In the genomic region with DNA sequence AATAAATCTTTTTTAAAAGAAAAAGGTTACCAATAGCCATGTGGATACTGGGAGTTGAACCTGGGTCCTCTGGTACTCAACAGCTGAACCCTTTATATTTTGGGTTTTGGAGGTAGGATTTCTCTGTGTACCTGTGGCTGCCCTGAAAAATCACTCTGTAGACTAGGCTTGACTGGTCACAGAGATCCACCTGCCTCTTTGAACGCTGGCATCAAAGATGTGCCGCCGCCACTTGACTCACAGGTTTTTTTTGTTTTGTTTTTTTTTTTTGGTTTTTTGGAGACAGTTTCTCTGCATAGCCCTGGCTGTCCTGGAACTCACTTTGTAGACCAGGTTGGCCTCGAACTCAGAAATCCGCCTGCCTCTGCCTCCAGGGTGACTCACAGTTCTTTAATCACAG, we compare ENCODE assay signal across 1 mouse cellular context.
TF ChIP-seq lines count a peak whose summit lies in the region.

No protein-coding gene starts in this region.

TF ChIP-seq in CH12.LX, 34 proteins besides CTCF, POLR2A, EP300 and RAD21:
- no peak for TF ChIP-seq CHD1 (IDR thresholded peaks at IDR 0.05; ENCODE audit: low read depth, low read length)
- no peak for TF ChIP-seq ZC3H11A (IDR thresholded peaks at IDR 0.05; ENCODE audit: low read depth, low read length)
- TF ChIP-seq ZNF384 (IDR thresholded peaks at IDR 0.05; ENCODE audit: low read depth, low read length), result no peak; the same call in 1 of the 2 replicates
- no peak for TF ChIP-seq RCOR1 (conservative IDR thresholded peaks at IDR 0.05; ENCODE audit: low read depth, low read length)
- TF ChIP-seq NRF1 (IDR thresholded peaks at IDR 0.05; ENCODE audit: low read depth, low read length), result no peak
- TF ChIP-seq PAX5 (IDR thresholded peaks at IDR 0.05; ENCODE audit: low read length), result no peak
- no peak for TF ChIP-seq USF2 (conservative IDR thresholded peaks at IDR 0.05; ENCODE audit: low read depth, low read length)
- no peak for TF ChIP-seq NELFE (IDR thresholded peaks at IDR 0.05; ENCODE audit: low read depth, low read length)
- no peak for TF ChIP-seq MXI1 (IDR thresholded peaks at IDR 0.05; ENCODE audit: low read depth, low read length)
- no peak for TF ChIP-seq KAT2A (IDR thresholded peaks at IDR 0.05; ENCODE audit: insufficient replicate concordance, low read length)
- TF ChIP-seq ETS1 (conservative IDR thresholded peaks at IDR 0.05; ENCODE audit: low read depth, low read length), result no peak
- no peak for TF ChIP-seq E2F4 (IDR thresholded peaks at IDR 0.05; ENCODE audit: insufficient replicate concordance, low read depth, low read length)
- TF ChIP-seq IRF4 (IDR thresholded peaks at IDR 0.05; ENCODE audit: low read depth, low read length), result no peak
- no peak for TF ChIP-seq TCF12 (IDR thresholded peaks at IDR 0.05; ENCODE audit: low read depth, low read length)
- no peak for TF ChIP-seq MEF2A (IDR thresholded peaks at IDR 0.05; ENCODE audit: borderline replicate concordance, low read depth, low read length)
- TF ChIP-seq MAZ (IDR thresholded peaks at IDR 0.05; ENCODE audit: low read depth, low read length), result no peak
